Mouse (Mus musculus): ENCODE measurements around the gene Tab1. TPM values are rescaled to one million over a fixed set of nuclear protein-coding genes. Genes with fewer than 3 reads are reported as not detected.

Tab1 gene
- polyA plus RNA-seq, 1 experiment, result 33.3 TPM

DNA sequence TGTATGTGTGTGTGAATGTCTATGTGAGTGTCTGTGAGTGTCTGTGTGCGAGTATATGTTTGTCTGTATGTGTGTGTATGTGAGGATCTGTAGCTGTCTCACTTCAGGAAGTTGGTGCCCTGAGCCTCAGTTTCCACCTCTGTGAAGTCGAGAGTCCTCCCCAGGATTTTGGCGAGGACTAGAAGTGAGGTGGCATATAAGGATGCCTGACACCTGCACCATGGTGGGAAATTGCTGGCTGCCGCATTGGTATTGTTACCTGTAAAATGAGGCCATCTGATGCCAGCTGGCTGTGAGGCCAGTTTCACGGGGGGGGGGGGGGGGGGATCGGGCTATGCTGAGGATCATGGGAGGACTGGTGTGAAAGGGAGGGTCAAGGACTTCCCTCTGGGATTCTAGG, 42.8 kb downstream of the Tab1 start:
- peaks cover 18% of the 10 kb centered on the region for H3K79me2 ChIP-seq (ENCODE audit: control insufficient read depth, insufficient read depth)
- H3K27me3 ChIP-seq (ENCODE audit: control insufficient read depth, insufficient read depth, insufficient read length), result no peaks in the 10 kb centered on the region
- H3ac ChIP-seq (ENCODE audit: control insufficient read depth, insufficient read length), result no peak overlapping the region
- no peak overlapping the region for H3K4me3 ChIP-seq
- no peaks in the 10 kb centered on the region for H3K36me3 ChIP-seq (ENCODE audit: control insufficient read depth, insufficient read depth)
- H3K4me2 ChIP-seq (ENCODE audit: low read depth), result no peak overlapping the region
- no peak for TF ChIP-seq POLR2A (IDR thresholded peaks at IDR 0.05; ENCODE audit: insufficient read length, low read depth)
- no peak for TF ChIP-seq MAX (IDR thresholded peaks at IDR 0.05; ENCODE audit: low read depth)
- TF ChIP-seq MYOG (IDR thresholded peaks at IDR 0.05; ENCODE audit: control insufficient read depth in 1 of 3, insufficient read depth in 1 of 3, insufficient read length in 2 of 3, low read depth in 2 of 3), result no peak
- TF ChIP-seq SRF (IDR thresholded peaks at IDR 0.05; ENCODE audit: control insufficient read depth, insufficient read length, low read depth), result no peak

DNA sequence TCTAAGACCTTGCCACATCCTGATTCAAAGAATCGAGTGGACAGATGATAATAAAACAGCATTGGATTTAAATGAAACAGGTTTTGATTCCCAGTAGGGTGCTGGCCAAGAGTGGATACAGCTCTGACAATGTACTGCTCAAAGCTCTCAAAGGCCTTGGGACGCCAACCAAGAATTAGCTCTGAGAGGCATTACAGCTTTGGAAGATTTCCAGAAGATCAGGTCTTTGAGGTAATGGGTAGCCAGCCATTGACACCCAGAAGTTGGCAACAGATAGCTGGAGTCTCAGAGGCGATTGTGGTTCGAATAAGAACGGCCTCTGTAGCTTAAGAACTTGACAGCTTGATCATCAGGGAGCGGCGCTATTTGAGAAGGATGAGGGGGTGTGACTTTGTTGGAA, 48.6 kb downstream of the Tab1 start:
- Histone ChIP-seq H3K79me2 (ENCODE audit: control insufficient read depth, insufficient read depth) (peaks cover 7% of the 10 kb centered on the region), H3K4me2 (ENCODE audit: low read depth) (no peak overlapping the region), H3K4me3 (no peak overlapping the region), H3K36me3 (ENCODE audit: control insufficient read depth, insufficient read depth) (no peaks in the 10 kb centered on the region), H3K27me3 (ENCODE audit: control insufficient read depth, insufficient read depth, insufficient read length) (no peaks in the 10 kb centered on the region), H3ac (ENCODE audit: control insufficient read depth, insufficient read length) (no peak overlapping the region)
- TF ChIP-seq CEBPB (IDR thresholded peaks at IDR 0.05; ENCODE audit: insufficient read depth, poor library complexity, severe bottlenecking), result no peak
- TF ChIP-seq MYOD1 (IDR thresholded peaks at IDR 0.05; ENCODE audit: control insufficient read depth in 1 of 3, insufficient read length in 2 of 3, low read depth in 2 of 3), result no peak
- no peak for TF ChIP-seq POLR2AphosphoS2 (IDR thresholded peaks at IDR 0.05; ENCODE audit: insufficient read length, low read depth)
- TF ChIP-seq SRF (IDR thresholded peaks at IDR 0.05; ENCODE audit: control insufficient read depth, insufficient read length, low read depth), result no peak
- TF ChIP-seq TCF12 (IDR thresholded peaks at IDR 0.05; ENCODE audit: insufficient read depth, poor library complexity, severe bottlenecking), result no peak
- TF ChIP-seq USF1 (IDR thresholded peaks at IDR 0.05; ENCODE audit: low read depth), result no peak
- TF ChIP-seq MYOG (IDR thresholded peaks at IDR 0.05; ENCODE audit: control insufficient read depth in 1 of 3, insufficient read depth in 1 of 3, insufficient read length in 2 of 3, low read depth in 2 of 3), result no peak
- TF ChIP-seq REST (IDR thresholded peaks at IDR 0.05; ENCODE audit: insufficient read depth, insufficient read length), result no peak
- TF ChIP-seq POLR2A (IDR thresholded peaks at IDR 0.05; ENCODE audit: insufficient read length, low read depth), result no peak
- no peak for TF ChIP-seq TCF3 (IDR thresholded peaks at IDR 0.05; ENCODE audit: insufficient read length, low read depth)
- TF ChIP-seq E2F4 (IDR thresholded peaks at IDR 0.05; ENCODE audit: insufficient read depth), result no peak
- TF ChIP-seq MAX (IDR thresholded peaks at IDR 0.05; ENCODE audit: low read depth), result no peak

DNA sequence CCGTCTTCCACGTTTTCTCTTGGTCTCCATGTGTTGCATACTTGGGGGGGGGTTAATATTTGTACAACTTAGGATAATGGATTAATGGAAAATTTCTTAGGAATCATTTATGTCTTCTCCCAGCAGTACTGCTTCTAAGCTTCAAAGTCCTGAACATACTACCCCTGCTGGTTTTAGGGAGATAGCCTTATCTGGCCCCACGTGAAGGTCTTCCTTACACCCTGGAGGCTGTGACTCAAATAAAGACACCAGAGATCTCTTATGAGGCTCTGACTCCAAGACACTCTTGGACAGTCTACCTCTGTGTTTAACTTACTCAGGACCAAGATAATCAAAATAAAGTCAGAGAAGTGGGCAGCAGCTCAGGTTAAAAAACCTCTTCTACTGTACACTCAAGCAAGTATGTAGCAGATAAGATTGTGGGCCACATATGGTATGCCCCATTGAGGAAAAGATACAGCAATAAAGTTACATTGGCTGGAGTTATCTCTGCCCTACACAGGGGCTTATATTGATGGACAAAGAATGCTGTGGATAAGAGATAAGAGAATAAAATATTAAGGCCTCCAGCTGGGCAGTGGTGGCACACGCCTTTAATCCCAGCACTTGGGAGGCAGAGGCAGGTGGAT, 49.3 kb downstream of the Tab1 start:
- no peaks in the 10 kb centered on the region for H3K36me3 ChIP-seq (ENCODE audit: control insufficient read depth, insufficient read depth)
- H3K4me2 ChIP-seq (ENCODE audit: low read depth), result no peak overlapping the region
- H3K79me2 ChIP-seq (ENCODE audit: control insufficient read depth, insufficient read depth), result peaks cover 9% of the 10 kb centered on the region
- H3ac ChIP-seq (ENCODE audit: control insufficient read depth, insufficient read length), result no peak overlapping the region
- no peak for TF ChIP-seq POLR2A (IDR thresholded peaks at IDR 0.05; ENCODE audit: insufficient read length, low read depth)
- TF ChIP-seq REST (IDR thresholded peaks at IDR 0.05; ENCODE audit: insufficient read depth, insufficient read length), result no peak
- no peak for TF ChIP-seq MYOG (IDR thresholded peaks at IDR 0.05; ENCODE audit: control insufficient read depth in 1 of 3, insufficient read depth in 1 of 3, insufficient read length in 2 of 3, low read depth in 2 of 3)
- no peak for TF ChIP-seq MYOD1 (IDR thresholded peaks at IDR 0.05; ENCODE audit: control insufficient read depth in 1 of 3, insufficient read length in 2 of 3, low read depth in 2 of 3)
- TF ChIP-seq MAX (IDR thresholded peaks at IDR 0.05; ENCODE audit: low read depth), result no peak
- no peak for TF ChIP-seq USF1 (IDR thresholded peaks at IDR 0.05; ENCODE audit: low read depth)
- TF ChIP-seq TCF3 (IDR thresholded peaks at IDR 0.05; ENCODE audit: insufficient read length, low read depth), result no peak
- no peak for TF ChIP-seq TCF12 (IDR thresholded peaks at IDR 0.05; ENCODE audit: insufficient read depth, poor library complexity, severe bottlenecking)
- no peak for TF ChIP-seq E2F4 (IDR thresholded peaks at IDR 0.05; ENCODE audit: insufficient read depth)
- no peak for TF ChIP-seq SRF (IDR thresholded peaks at IDR 0.05; ENCODE audit: control insufficient read depth, insufficient read length, low read depth)
- H3K4me3 ChIP-seq, result no peak overlapping the region
- no peaks in the 10 kb centered on the region for H3K27me3 ChIP-seq (ENCODE audit: control insufficient read depth, insufficient read depth, insufficient read length)

DNA sequence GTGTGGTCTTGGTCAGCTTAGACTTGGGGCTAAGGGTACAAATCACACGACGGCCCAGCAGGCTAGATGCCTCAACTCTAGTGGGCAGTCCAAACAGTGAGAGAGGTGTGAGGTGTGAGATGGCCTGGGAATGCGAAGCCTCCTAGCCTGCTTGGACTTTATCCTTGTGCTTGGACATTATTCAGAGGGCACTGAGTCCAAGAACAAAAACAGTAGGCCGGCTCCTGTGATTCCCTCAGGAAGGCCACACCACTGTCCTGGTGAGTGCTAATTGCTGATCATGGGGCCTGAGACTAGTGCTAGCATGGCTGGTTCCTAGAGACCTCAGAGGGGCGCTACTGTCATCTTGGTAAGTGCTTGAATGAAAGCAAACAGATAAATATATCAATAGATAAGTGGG, 56.0 kb downstream of the Tab1 start:
- TF ChIP-seq USF1 (IDR thresholded peaks at IDR 0.05; ENCODE audit: low read depth), result no peak
- no peak for TF ChIP-seq SRF (IDR thresholded peaks at IDR 0.05; ENCODE audit: control insufficient read depth, insufficient read length, low read depth)
- TF ChIP-seq MAX (IDR thresholded peaks at IDR 0.05; ENCODE audit: low read depth), result no peak
- no peak for TF ChIP-seq E2F4 (IDR thresholded peaks at IDR 0.05; ENCODE audit: insufficient read depth)
- no peak for TF ChIP-seq REST (IDR thresholded peaks at IDR 0.05; ENCODE audit: insufficient read depth, insufficient read length)
- TF ChIP-seq POLR2AphosphoS2 (IDR thresholded peaks at IDR 0.05; ENCODE audit: insufficient read length, low read depth), result no peak
- Histone ChIP-seq H3K4me3 (no peak overlapping the region), H3K27me3 (ENCODE audit: control insufficient read depth, insufficient read depth, insufficient read length) (no peaks in the 10 kb centered on the region), H3K36me3 (ENCODE audit: control insufficient read depth, insufficient read depth) (no peaks in the 10 kb centered on the region), H3ac (ENCODE audit: control insufficient read depth, insufficient read length) (no peak overlapping the region), H3K4me2 (ENCODE audit: low read depth) (no peak overlapping the region), H3K79me2 (ENCODE audit: control insufficient read depth, insufficient read depth) (peaks cover 16% of the 10 kb centered on the region)

DNA sequence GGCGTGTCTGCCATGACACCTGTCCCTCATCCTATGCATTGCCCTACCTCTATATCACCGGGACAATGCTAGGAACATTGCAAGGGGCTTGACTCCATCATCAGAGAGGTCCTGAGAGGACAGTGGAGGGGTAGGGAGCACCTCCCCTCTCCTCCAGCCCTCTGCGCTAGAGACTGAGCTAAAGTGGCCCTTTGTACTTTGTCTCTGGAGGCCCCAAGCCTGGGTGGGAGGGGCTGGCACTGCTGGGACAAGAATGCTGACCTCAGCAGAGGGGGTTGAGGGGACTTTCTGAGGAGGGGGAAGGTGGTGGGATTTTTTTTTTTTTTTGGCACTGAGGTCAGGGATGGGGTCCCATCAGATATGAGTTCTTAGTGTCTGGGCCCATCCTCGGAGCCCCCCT, 57.1 kb downstream of the Tab1 start:
- no peak for TF ChIP-seq MYOG (IDR thresholded peaks at IDR 0.05; ENCODE audit: control insufficient read depth in 1 of 3, insufficient read depth in 1 of 3, insufficient read length in 2 of 3, low read depth in 2 of 3)
- TF ChIP-seq POLR2AphosphoS2 (IDR thresholded peaks at IDR 0.05; ENCODE audit: insufficient read length, low read depth), result no peak
- no peak for TF ChIP-seq TCF3 (IDR thresholded peaks at IDR 0.05; ENCODE audit: insufficient read length, low read depth)
- no peak for TF ChIP-seq E2F4 (IDR thresholded peaks at IDR 0.05; ENCODE audit: insufficient read depth)
- TF ChIP-seq CEBPB (IDR thresholded peaks at IDR 0.05; ENCODE audit: insufficient read depth, poor library complexity, severe bottlenecking), result no peak
- no peak for TF ChIP-seq MYOD1 (IDR thresholded peaks at IDR 0.05; ENCODE audit: control insufficient read depth in 1 of 3, insufficient read length in 2 of 3, low read depth in 2 of 3)
- TF ChIP-seq SRF (IDR thresholded peaks at IDR 0.05; ENCODE audit: control insufficient read depth, insufficient read length, low read depth), result no peak
- TF ChIP-seq TCF12 (IDR thresholded peaks at IDR 0.05; ENCODE audit: insufficient read depth, poor library complexity, severe bottlenecking), result no peak
- TF ChIP-seq USF1 (IDR thresholded peaks at IDR 0.05; ENCODE audit: low read depth), result no peak
- no peak overlapping the region for H3K4me3 ChIP-seq
- no peaks in the 10 kb centered on the region for H3K27me3 ChIP-seq (ENCODE audit: control insufficient read depth, insufficient read depth, insufficient read length)
- no peaks in the 10 kb centered on the region for H3K36me3 ChIP-seq (ENCODE audit: control insufficient read depth, insufficient read depth)
- no peak overlapping the region for H3K4me2 ChIP-seq (ENCODE audit: low read depth)
- H3K79me2 ChIP-seq (ENCODE audit: control insufficient read depth, insufficient read depth), result peaks cover 16% of the 10 kb centered on the region
- H3ac ChIP-seq (ENCODE audit: control insufficient read depth, insufficient read length), result no peak overlapping the region
